Mouse (Mus musculus) heart, adult 18-20 months (tissue): Measurements from ENCODE around the gene Angptl4. TPM values are rescaled to one million over a fixed set of nuclear protein-coding genes. Genes with fewer than 3 reads are reported as not detected.
A peak's percentile ranks its signal among the peaks of the same experiment; 100 is the strongest.
"Not testable (repeated sequence)": the region's sequence is repeated elsewhere in the genome, so short reads cannot be mapped to it uniquely, and the experiment has no call there.

Source experiments
- DNase-seq, 2 experiments: peaks; one replicate each; pipeline ENCODE4 v3.0.0; 2021 to 2022; ENCODE audit warnings: mixed read lengths in 1 of 2
- total RNA-seq, 2 experiments: library from RNA; stranded (reverse); gene quantifications; 2 replicates each; pipeline ENCODE4 v1.2.3; 2021

The Angptl4 gene
- total RNA-seq, 2 experiments from 2014 or later = 5.5 to 12.2 TPM

GRCm38 (mm10) chr17:33756108-33756790 is 25.4 kb downstream of the Angptl4 start:
- peak; percentile 80 to 84 for DNase-seq

DNA sequence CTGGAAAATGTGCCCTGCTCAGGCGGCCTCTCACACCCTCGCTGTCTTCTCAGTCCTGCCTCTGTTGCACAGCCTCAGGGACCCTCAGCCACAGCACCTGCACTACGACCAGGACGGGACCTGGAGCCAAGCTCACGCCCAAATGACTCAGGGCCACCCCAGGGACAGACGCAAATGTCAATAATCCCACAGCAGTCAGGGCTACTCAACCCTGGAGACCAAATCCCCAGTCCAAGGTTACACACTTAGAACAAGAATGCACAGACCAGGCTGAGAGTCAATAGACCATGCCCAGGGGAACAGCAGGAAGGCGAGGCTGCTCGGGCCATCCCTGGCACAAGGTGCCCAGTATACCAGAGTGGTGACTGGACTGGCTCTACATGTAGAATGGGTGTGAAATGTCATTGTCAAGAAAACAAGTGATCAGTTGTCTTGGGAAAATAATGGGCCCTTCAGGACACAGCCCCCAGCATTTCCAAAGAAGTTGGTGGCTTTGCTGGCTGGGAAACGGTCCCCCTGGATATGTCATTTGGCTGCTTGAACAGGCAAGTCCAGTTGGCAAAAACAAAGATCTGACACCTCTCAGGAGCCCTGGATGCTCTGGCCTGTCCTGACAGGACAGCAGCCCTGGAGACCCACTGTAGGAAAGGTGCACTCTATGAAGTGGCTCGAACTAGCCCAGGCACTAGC is 26.1 kb downstream of the Angptl4 start:
- DNase-seq = peak; percentile 33 to 51

- no peak for DNase-seq
These were observed 27.0 kb downstream of the Angptl4 start for GRCm38 (mm10) chr17:33754656-33755055.

DNA sequence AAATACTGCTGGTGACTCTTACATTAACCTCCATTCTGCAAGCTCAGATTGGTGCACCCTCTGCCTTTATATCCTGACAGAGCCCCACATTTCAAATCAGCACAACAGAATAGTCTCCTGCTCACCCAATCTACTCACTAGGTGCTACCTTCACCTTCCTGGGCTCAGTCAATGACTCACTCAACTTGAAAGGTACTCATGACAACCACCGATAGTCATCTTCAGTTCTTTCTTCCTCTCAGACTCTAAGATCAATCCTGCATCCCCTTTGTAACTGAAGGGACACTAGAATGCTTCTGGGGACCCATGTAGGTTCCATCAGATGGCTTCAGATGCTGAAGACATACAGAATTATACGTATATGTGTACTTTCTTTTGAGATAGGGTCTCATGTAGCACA is 29.3 kb downstream of the Angptl4 start:
- DNase-seq = no peak

GRCm38 (mm10) chr17:33751181-33751580 is 30.4 kb downstream of the Angptl4 start:
- no peak for DNase-seq

DNA sequence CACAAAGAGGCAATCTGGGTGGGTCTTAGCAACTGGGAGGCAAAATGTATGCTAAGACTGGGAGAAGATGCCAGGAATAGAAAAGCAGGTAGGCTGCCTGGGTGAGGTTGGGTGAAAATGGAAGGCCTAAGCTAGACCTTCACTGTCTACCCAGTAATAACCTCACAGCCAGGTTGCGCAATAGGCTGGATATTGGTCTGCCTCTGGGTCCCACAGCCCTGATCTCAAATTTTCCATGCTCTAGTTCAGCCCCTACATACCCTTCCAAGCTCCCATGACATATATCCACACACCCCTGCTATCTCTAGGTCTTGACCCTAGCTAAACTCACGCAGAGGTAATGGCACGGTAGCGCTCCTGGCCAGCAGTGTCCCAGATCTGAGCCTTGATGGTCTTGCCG is 32.2 kb downstream of the Angptl4 start:
- peak; percentile 31 to 50 for DNase-seq

- peak; percentile 76 to 81 for DNase-seq
These were observed 35.6 kb downstream of the Angptl4 start for GRCm38 (mm10) chr17:33746011-33746410.

DNA sequence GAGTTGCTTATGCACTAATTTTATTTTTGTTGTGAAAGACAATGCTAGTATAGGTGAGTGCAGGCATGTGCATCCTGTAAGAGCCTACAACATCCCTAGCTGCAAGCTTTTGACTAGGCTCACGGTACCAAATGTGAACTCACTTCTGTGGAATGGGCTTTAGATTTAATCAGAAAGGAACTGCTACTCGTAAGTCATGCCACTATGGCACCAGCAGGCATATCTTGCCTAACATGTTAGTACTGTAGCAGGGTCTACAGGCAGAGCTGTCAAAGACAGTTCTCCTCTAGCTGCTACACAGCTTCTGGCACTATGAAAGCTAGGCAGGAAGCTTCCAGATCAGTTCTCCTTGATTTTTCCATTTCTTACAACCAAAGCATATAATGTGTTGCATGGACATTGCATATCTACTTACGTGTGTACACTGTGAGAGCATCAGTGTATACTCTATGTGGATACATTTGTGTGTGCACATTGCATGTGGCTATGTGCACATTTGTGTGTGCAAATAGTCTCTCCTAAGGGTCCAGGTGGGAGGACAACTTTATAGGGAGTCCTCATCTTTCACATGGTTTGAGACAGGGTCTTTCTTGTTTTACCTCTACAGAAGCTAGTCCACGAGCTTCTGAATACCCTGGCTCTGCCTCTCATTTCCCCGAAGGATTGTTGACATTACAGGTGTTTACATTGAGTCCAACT is 36.8 kb downstream of the Angptl4 start:
- DNase-seq = no peak

GRCm38 (mm10) chr17:33742420-33742819 is 39.2 kb downstream of the Angptl4 start:
- no peak for DNase-seq

DNA sequence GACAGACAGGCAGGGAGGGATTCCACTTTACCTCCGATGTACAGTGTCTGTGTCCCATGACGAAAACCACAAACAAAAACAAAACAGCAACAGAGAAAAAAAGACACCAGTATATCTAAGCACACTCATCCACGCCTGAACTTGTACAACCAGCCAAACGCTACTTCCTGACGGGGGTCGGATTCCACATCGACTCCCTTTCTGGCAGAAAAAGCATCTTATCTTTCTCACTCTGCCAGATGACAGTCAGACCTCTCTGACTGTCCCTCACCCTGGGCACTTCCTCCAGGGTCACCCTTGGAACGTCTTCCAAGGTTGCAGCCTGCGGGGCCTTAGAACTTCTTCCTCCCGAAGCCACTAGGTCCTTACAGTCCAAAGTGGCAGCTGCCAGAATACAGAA is 48.1 kb downstream of the Angptl4 start:
- not testable (repeated sequence) for DNase-seq

DNA sequence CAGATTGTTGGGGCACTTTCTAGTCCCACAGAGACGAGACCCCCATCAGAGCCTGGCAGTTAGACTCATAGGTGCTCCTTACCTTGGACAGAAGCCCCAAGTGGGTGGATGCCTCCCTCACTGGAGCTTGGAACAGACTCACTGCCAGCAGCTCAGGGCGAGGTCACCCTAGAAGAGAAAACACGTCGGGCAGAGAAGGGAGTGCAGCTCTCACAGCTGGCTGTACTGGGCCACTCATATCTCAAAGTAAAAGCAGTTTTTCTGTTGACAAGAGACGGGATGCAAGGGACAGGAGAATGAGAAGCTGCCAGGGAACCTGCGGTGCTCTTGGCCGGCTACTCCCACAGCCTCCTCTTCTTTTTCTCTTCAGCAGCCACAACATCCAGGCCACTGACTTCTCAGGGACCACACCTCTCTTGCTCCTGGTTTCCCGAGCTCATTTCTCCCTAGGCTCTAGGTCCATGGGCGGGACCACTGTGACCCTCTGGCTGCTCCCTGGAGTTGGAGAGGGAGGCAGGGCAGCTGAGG is 49.0 kb downstream of the Angptl4 start:
- DNase-seq = peak in 1 of 2 experiments; percentile 35

DNA sequence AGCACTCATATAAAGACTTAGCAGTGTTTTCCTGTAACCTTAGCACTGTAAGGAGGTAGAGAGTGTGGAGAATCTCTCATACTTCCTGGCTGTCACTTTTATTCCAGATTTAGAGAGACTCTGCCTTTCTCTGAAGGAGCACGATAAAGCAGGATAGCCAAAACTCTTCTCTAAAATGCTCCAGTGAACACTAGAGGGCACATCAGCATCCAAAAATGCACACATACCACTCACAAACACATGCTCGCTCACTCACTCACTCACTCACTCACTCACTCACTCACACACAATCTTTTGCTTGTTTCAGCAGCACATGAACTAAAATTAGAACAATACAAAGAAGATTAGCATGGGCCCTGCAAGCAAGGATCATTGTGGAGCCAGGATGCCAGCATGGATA is 52.4 kb downstream of the Angptl4 start:
- no peak for DNase-seq

DNA sequence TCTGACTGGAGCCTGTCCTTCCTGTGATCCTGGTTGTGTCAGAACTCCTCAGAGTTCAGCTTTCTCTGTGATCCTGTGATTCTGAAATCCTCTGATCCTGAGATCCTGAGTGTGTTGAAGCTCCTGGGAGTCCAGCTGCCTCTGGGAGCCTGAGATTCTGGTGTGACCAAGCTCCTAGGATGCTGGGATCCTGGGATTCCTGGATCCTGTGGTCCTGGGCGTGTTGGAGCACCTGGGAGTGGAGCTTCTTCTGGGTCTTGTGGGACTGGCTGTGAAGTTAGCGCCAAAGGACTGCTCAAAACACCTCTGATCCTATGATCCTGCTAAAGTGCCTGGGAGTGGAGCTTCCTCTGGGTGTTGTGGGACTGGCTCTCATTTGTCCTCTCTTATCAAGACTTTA is 53.2 kb downstream of the Angptl4 start:
- DNase-seq = no peak

Other genes starting within 250 kb of the Angptl4 start
- gene Myo1f, start 226.1 kb downstream of the Angptl4 start, total RNA-seq = 1 to 10 TPM; 1.9 to 3.0 TPM
- gene Zfp414, start 152.7 kb downstream of the Angptl4 start, total RNA-seq = 1 to 10 TPM; 7.9 to 9.9 TPM
- gene Pram1, start 143.8 kb downstream of the Angptl4 start, total RNA-seq = under 1 TPM; 0.10 to 0.31 TPM
- gene Hnrnpm, start 95.0 kb downstream of the Angptl4 start, total RNA-seq = 10 to 100 TPM; 89.0 to 93.4 TPM
- 100 to 1,000 TPM; 131 to 133 TPM for gene March2, start 63.2 kb downstream of the Angptl4 start, total RNA-seq
- gene Rab11b, start 21.3 kb downstream of the Angptl4 start, total RNA-seq = 100 to 1,000 TPM; 202 to 251 TPM
- 10 to 100 TPM; 49.0 to 64.9 TPM for gene Kank3, start 28.7 kb upstream of the Angptl4 start, total RNA-seq
- gene Rps28, start 42.7 kb upstream of the Angptl4 start, total RNA-seq = 100 to 1,000 TPM; 702 to 791 TPM
- 100 to 1,000 TPM; 645 to 655 TPM for gene Ndufa7, start 42.7 kb upstream of the Angptl4 start, total RNA-seq
- gene Cd320, start 61.3 kb upstream of the Angptl4 start, total RNA-seq = 10 to 100 TPM; 31.8 to 34.9 TPM
- gene Gm7029, start 92.0 kb upstream of the Angptl4 start, total RNA-seq = not detected
- 1 to 10 TPM in 1 of 2 experiments, under 1 TPM in 1; 0.80 to 1.4 TPM for gene Kifc1, start 108.8 kb upstream of the Angptl4 start, total RNA-seq
- gene Platr17, start 123.3 kb upstream of the Angptl4 start, total RNA-seq = not detected
- 10 to 100 TPM; 12.3 to 20.7 TPM for gene Daxx, start 127.6 kb upstream of the Angptl4 start, total RNA-seq
- gene Tapbp, start 134.1 kb upstream of the Angptl4 start, total RNA-seq = 100 to 1,000 TPM; 111 to 115 TPM
- gene Zbtb22, start 134.1 kb upstream of the Angptl4 start, total RNA-seq = 10 to 100 TPM; 15.6 to 16.6 TPM
- gene Rgl2, start 147.7 kb upstream of the Angptl4 start, total RNA-seq = 10 to 100 TPM; 30.9 to 31.8 TPM
- 10 to 100 TPM; 69.9 to 76.1 TPM for gene Pfdn6, start 158.5 kb upstream of the Angptl4 start, total RNA-seq
- gene Wdr46, start 158.8 kb upstream of the Angptl4 start, total RNA-seq = 10 to 100 TPM; 10.3 to 10.9 TPM
- gene B3galt4, start 169.7 kb upstream of the Angptl4 start, total RNA-seq = 1 to 10 TPM; 1.3 to 1.8 TPM
- 10 to 100 TPM; 36.8 to 39.7 TPM for gene Vps52, start 174.0 kb upstream of the Angptl4 start, total RNA-seq
- 100 to 1,000 TPM; 419 to 435 TPM for gene Rps18, start 174.2 kb upstream of the Angptl4 start, total RNA-seq
- 100 to 1,000 TPM; 204 to 337 TPM for gene H2-K1, start 218.5 kb upstream of the Angptl4 start, total RNA-seq
- 10 to 100 TPM; 13.2 to 16.9 TPM for gene Ring1, start 242.8 kb upstream of the Angptl4 start, total RNA-seq
- gene H2-Ke6, start 246.2 kb upstream of the Angptl4 start, total RNA-seq = 100 to 1,000 TPM; 131 to 137 TPM
- 10 to 100 TPM; 66.3 to 67.0 TPM for gene Slc39a7, start 249.9 kb upstream of the Angptl4 start, total RNA-seq
- gene Rxrb, start 250.0 kb upstream of the Angptl4 start, total RNA-seq = 10 to 100 TPM; 42.3 to 45.4 TPM